Mouse (Mus musculus) stomach, postnatal 0 days (tissue): ENCODE measurements around the gene Ankrd13b.

Experiments
- CTCF ChIP-seq: IDR thresholded peaks from 2 replicates; pipeline ENCODE4 v1.5.1; 2016; ENCODE audit warnings: antibody characterized with exemption, low read depth, mild to moderate bottlenecking, moderate library complexity
- EP300 ChIP-seq: optimal IDR thresholded peaks from 2 replicates; pipeline ENCODE3; 2016; ENCODE audit warnings: antibody characterized with exemption

- no peak for TF ChIP-seq CTCF
- no peak for TF ChIP-seq EP300
Measured at GRCm38 (mm10) chr11:77519043-77519442, 29.6 kb upstream of the Ankrd13b start, which contains the start of gene Gm10392.
